Mouse (Mus musculus) layer of hippocampus, adult 9-11 months (tissue): ENCODE measurements around the gene Pcsk5.

Experiments used
- DNase-seq: peaks from one replicate; pipeline ENCODE4 v3.0.0; 2022

The Pcsk5 gene

DNA sequence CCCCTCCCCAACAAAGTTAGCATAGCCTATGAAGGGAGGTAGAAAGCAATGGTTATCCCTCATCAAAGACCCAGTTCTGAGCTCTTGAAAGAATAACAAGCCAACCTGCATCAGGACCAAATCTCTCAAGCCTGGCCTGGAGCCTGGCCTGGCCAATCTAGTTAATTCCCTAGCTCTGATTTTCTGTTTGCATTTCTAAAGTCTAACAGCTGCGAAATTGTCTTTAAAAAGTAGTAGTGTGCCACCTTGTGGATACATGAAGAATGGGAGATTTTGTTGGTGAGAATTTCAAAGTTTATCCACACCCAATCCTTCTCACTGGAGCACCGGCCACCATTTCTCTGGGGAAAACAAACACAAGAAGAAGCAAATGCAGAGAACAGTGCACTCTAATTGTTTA is 449.0 kb downstream of the Pcsk5 start:
- no peak for DNase-seq

DNA sequence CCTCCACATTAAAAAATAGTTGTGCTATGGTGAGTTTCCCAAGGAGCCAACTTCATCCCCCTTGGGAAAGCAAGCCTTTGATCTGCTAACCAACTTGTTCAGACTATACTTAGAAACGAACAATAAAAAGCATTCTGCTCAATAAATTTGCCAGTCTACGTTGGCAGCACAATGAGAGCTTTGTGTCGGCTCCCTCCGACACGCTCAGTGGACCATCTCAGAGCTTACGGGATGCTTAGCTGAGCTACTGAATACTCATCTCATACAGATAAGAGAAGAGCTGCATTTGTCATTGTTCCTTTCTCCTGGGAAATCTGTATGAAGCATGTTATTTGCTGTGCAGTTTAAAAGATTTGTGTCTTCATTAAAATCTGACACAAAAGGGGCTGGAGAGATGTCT is 451.0 kb downstream of the Pcsk5 start:
- DNase-seq: no peak

DNA sequence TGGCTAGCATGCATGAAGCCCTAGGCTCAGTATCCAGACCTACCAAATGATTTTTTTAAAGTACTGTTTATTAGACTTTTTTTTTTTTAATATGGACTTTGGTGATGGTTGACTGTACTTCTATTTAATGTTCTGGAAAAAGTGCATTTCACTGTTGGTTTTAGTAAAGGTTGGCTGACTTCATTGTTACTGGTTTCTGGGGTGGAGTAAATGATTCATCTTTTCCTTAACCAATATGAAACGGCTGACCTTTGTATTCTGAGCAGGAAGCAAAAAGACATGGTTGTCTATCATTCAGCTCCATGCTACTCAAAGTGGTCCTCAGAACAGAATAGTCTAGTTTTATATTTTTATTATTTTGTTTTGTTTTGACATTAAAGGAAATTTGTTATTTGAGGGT is 452.0 kb downstream of the Pcsk5 start:
- DNase-seq: no peak

DNA sequence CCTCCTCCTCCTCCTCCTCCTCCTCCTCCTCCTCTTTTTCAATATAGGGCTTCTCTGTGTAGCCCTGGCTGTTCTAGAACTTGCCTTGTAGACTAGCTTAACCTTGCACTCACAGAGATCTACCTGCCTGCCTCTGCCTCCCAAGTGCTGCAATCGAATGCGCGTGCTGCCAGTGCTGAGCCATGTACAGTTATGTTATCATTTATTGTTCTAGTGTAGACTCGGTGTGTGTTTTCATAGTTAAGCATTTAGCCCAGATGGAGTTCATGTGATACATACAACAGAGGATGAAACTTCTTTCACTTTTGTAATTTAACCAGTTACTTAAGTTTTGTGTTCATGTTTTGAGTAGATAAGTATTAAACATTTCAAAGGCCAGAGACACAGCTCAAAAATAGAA is 452.4 kb downstream of the Pcsk5 start:
- DNase-seq: no peak

DNA sequence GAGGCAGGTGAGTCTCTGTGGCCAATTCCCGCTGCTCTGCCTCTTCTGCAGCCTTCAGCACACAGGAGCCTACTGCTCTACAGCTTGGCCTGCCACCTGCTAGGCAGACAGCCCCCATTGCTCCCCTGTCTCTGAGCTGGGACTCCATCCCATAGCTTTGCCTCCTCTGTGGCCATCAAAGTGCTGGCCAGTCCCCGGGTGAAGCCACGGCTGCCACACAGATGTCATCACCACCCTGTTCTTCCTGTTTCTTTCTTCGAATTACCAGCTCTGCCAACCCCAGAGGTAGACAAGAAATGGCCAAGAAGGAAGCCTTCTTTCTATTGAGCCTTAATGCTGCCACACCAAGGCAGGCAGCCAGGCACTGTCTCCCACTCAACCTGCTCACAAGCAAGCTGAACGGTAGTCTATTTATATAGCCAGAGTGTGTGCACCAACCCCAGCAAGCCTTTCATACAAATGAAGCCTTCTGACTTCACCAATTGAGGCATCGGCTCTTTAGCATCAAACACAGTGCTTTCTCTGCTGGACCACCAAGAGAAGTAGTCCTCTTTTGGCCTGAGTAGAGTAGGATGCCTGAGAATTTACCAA is 454.5 kb downstream of the Pcsk5 start:
- no peak for DNase-seq
